Mouse (Mus musculus): ENCODE measurements around the gene Phf20.

DNA sequence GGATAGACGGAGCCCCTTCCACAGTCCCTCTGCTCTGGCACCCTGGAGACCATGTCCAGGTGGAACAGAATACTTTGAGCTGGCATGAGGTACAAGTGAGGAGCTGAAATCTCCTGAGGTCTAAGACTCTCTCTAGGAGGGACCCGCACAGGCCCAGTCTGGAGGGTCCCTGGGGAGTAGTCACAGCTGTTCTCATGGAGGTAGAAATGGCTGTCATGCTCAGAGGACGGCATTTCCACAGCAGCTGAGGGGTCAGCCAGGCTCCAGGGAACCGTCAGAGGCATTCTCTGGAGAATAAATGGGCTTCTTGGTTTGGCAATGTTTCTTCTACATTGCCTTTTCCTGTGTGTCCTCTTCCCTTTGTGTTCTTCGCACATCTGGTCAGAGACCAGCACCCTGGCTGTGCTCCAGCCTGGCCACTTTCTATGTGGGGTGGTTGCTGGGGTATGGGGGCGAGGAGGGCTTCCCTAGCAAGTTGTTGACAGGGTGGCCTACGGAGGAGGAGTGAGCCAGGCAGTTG is 135.2 kb downstream of the Phf20 start:
- TF ChIP-seq GATA1 (IDR thresholded peaks at IDR 0.05; ENCODE audit: low read length) (no peak), TAL1 (IDR thresholded peaks at IDR 0.05; ENCODE audit: low read length) (no peak)
